Mouse (Mus musculus) erythroblast, embryonic 14.5 days (primary cell): Measurements from ENCODE around the gene Arl11.

Experiments used
- GATA1 ChIP-seq: IDR thresholded peaks from 2 replicates; pipeline ENCODE4 v1.6.1; 2012; ENCODE audit warnings: low read length, inconsistent platforms, mixed read lengths
- TAL1 ChIP-seq: IDR thresholded peaks from 3 replicates; pipeline ENCODE4 v1.6.1; 2012; ENCODE audit warnings: low read length, inconsistent platforms, mixed read lengths

DNA sequence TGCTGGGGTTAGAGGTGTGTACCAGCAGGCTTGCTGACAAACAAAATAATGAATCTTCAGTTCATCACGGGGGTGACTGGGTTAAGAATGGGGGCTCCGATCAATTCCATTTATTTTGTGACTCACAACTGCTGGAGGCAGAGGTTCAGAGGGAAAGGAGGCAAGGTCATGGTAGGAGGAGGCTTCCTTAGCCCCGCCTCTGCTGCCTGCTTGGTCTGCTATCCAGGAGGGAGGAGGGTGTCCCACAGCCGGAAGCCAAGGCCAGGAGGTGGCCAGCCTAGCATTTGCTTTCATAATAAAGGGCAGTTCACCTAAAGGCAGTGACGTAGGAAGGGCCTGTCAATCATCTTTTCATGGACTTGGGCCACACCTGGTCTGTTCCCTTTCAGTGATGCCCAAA is 35.0 kb downstream of the Arl11 start:
- TF ChIP-seq GATA1 (no peak), TAL1 (no peak)
